Mouse (Mus musculus) lung, adult 2 months (tissue): Measurements from ENCODE around the gene Slc9a6.

Experiments used
- CTCF ChIP-seq: fragments of 200-500 bp; IDR thresholded peaks from 2 replicates; pipeline ENCODE4 v1.5.1; 2011; ENCODE audit warnings: mild to moderate bottlenecking, low read length, control low read depth; ENCODE audit not compliant: insufficient read depth
- POLR2A ChIP-seq: fragments of 200-500 bp; IDR thresholded peaks from 2 replicates; pipeline ENCODE4 v1.6.1; 2011; ENCODE audit warnings: low read depth, mild to moderate bottlenecking, control low read depth, low read length, borderline replicate concordance; ENCODE audit errors: extremely low read depth

GRCm38 (mm10) chrX:56697199-56697780 lies 87.7 kb downstream of the Slc9a6 start:
- TF ChIP-seq CTCF, result no peak
- no peak for TF ChIP-seq POLR2A
